Mouse (Mus musculus) neutrophil, adult 5-6 weeks (primary cell): ENCODE measurements around the gene Egf. TPM values are rescaled to one million over a fixed set of nuclear protein-coding genes. Genes with fewer than 3 reads are reported as not detected.

Experiments
- ATAC-seq: fragments of 151-379, 151-347 bp; 2 replicates; pipeline ENCODE4 v1.8.0; 2017; ENCODE audit warnings: mild to moderate bottlenecking, moderate TSS enrichment; ENCODE audit not compliant: insufficient number of reproducible peaks, poor library complexity, low FRiP score, severe bottlenecking; ENCODE audit errors: extremely low read depth
- total RNA-seq: library from RNA; stranded (forward); fragments of 200-1000 nt; gene quantifications from 2 replicates; pipeline ENCODE4 v1.2.3, GENCODE M21; 2017

Egf gene
- total RNA-seq, 1 experiment from 2014 or later, result 2.1 TPM

DNA sequence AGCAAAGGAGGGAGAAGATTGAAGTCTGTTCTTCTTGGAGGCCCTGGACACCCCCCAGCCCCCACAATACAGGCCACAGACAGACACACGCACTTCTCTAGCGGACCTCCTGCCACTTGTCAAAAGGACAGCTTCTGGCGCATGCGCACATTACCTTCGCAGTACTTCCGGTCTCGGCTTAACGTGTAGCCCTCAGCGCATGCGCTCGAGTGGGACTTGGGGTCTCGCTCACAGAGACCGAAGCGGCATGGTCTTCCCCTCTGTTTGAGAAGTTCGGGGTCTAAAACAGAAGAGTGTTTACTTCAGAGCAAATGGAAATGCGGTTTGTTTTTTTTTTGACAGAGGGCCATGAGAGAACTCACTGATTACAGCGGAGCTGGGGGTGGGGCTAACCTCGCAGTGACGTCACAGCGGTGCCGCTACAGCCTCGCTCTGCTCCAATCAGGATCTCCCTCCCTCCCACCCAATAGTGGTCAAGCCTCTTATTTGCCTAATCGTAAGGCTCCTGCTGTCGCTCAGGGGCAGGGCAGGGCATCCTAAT is 30.1 kb downstream of the Egf start:
- peak; percentile 87 for ATAC-seq

DNA sequence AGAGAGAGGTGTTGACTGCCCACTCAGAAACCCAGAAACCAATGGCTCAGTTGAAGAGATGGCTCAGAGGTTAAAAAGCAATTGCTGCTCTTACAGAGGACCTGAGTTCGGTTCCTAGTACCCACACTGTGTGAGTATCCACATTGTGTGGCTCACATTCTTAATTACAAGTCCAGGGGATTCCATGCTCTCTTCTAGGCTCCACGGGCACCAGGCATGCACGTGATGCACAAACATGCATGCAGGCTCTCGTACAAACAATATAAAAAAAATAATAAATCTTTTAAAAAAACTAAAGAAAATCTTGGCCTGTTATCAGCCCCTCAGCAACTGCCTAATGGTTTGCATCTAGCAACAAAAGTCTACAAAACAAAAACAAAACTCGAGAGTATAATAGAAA is 30.6 kb downstream of the Egf start:
- no peak for ATAC-seq

DNA sequence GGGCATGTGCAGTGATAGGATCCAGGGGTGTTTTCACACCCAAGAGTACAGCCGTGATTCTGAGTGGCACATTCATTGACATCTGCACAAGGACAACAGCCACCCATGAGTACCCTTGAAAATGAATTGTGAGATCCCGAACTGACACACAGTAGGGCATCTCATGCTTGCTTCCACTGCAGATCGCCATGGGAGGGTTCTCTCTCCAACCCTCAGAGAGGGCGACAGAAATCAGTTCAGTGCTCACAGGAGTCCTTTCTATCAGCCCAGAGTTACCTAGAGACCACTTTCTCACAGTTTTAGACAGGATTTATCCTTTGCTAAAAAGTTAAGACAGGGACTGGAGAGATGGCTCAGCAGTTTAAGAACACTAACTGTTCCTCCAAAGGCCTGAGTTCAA is 31.8 kb downstream of the Egf start:
- no peak for ATAC-seq

DNA sequence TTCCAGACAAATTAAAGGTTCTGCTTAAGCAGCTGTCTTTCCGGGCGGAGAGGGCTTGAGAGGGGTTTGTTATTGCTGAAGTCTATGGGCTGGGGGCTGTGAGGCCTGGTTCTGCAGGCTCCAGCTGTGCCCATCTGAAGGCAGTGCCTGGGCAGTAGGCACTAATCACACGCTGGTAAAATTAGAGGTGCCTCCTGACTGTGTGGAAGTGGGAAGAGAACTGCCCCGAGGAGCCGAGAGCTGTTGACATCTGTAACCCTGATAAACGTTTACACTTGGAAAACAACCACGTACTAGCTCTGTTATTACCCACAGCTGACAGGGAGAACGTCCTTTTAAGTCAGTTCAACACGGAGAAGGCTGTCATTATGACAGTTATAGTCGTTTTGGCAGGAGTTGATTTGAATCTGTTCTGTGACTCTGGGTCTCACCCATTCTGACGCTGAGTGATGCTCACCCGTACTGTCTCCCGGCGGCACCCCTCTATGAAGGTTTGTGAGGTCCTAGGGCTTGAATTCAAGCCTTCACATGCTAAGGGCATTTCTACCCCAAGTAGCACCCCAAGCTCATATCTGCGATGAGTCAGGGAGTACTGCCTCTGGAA is 40.5 kb downstream of the Egf start:
- no peak for ATAC-seq

DNA sequence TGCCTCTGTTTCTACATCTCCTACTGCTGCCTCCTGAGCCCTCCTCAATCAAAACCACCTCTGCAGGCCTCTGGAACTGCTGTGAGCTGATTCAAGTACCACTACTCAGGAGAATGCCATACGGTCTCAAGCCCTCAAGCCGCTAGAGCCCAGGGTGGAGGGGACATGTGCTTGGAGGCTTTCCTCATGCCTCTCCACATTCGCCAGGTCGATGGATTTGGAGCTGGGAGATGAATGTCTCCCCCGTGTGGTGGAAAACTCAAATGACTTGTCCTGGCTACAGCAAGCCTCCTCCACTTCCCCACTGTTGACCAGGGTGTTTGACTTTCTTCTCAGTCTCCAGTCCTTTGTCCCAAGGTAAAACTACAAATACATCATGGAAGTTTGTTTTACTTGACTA is 47.0 kb downstream of the Egf start:
- ATAC-seq, result 0 out of 2 replicates have a peak, but pooled peaks have one; percentile 39

DNA sequence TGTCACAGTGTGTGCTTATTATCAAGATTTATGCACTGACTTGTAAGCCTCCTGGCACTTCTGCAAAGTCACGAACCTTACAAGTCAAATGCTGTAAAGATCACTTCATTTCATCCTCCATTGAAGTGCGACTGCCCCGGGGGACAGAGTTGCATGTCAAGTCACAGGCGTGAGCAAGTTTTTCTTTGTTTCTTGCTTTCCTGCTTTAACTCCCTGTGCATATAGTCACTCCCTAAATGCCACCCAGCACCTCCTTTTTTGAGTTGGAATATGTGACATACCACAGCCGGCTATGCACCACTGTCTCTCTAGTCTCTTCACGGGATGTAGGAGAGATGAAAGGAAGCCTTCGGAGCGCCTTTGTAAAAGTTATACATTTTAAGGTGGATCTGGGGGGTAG is 56.2 kb downstream of the Egf start:
- no peak for ATAC-seq

DNA sequence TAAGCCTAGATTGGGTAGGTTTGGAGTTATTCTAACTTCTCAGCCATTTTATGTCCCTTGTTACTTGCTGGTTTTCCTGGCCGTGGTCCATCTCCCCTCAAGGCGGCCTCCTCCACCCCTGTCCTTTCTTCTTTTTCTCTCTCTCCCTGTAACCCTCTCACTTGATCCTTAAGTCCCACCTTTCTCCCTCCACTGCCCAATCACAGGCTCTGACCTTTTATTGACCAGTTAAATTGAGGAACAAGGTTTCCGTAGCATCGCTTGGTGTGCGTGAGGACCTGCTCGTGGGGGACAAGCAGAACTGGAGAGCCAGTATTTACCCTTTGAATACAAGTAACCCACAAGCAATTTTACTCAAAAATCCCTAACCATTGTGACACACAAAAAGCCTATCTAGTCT is 56.8 kb downstream of the Egf start:
- no peak for ATAC-seq

DNA sequence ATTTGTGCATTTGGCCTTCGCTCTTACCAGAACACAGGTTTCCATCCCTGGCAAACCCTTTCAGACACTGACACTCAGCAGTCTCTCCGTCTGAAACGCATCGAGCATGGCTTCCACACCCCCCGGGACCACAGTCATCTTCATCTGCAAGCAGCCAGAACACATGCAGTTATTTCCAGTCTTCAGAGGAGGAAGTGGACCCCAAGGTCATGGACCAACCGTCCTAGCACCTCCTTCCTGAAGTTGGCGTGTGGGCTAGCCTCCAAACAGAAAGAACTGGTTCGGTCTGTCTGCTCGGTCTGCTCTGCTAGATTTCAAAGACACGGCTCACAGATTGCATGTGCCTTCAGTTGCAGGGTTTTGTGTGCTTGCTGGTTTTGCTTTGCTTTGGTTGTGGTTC is 57.4 kb downstream of the Egf start:
- no peak for ATAC-seq

DNA sequence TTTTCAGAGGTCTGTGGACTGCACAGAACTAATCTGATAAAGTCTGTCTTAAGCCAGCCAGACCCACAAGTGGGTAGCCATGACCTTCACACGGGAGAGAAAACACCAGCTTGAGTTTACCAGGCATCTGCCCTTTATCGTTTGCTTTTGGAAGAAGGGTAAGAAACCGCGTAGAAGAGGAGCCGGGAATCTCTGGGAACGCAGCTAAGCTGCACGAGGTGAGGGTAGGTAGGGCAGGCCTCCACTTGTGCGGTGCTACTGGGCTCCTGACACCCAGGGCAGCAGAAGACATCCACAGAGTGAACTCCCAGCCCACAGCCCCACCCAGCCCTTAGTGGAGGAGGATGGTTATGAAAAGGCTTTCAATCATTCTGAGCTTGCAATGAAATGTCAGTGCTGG is 59.2 kb downstream of the Egf start:
- no peak for ATAC-seq

DNA sequence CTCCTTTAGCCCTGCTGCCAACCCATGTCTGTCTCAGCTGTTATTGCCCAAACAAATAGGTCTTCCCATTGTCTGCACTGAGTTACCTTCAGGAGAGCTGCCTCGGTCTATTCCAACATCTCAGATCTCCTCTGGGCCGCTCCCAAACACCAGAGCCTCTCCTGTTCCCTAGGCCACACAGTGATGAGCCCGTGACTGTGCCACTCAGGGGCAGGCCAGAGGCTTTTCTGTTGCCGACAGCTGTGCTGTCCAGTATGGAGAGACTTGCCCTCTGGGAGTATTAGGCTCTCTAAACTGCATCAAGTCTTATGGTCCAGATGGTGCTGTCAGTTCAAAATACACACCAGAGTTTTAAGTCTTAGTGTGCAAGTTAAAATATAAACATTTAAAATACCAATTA is 61.5 kb downstream of the Egf start:
- no peak for ATAC-seq

DNA sequence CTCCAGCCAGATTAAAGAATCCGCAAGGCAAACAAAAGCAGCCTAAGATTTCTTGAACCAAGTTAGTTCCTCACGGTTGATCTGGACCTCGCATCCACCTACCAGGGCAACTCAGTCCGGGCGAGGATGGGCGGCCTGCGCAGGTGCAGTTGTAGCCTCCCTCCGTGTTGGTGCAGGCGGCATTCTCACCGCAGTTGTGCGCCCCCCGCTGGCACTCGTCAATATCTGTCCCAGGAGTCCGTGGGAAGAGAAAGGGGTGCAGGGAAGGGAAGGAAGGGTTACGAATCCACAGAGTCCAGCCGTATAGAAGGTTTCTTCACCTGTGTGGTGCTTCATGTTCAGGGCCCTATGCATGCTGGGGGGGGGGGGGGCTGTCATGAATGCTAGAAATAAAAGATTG is 62.3 kb downstream of the Egf start:
- ATAC-seq, result no peak

DNA sequence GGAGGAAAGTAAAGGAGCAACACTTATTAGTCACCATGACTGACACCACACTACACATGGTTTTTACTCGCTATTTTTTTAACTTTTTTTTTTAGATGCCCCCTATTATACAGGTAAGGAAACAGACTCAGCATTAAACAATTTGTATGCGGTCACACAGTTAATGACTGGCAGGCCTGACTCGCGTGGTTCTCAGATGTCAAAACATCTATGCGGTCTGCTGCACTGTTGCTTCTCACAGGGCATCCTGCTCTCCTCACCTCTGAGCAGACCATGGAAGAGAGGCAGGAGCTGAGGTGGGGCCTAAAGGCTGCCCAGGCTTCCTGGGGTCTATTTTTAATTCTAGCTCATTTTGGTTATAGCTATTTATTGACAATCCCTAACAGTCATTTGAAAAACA is 67.7 kb downstream of the Egf start:
- ATAC-seq, result no peak

DNA sequence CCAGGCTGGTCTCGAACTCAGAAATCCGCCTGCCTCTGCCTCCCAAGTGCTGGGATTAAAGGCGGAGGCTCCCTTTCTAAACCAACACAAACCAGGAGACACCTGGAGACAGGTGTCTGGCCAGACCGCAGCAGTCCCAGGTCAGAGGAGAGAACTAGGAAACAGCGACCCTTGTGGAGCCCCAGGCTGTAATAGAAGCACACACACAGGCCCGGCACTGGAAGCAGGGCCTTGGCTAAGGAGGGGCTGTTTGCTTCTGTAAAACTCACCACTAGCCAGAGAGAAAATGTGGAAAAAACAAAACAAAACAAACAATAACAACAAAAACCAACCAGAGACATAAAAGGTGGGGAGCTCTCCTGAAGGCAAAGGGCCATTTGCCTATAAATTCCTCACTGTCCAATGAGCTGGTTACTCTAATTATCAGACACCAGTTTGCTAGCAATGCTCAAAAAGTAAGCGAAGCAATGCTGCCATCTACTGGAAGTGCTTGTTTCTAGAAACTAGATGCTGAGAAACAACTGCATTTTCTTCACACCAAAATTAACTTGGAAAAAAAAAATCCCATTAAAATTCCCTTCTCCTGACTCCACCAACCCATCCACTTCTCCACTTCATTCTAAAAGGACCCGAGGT is 68.3 kb downstream of the Egf start:
- ATAC-seq, result no peak

DNA sequence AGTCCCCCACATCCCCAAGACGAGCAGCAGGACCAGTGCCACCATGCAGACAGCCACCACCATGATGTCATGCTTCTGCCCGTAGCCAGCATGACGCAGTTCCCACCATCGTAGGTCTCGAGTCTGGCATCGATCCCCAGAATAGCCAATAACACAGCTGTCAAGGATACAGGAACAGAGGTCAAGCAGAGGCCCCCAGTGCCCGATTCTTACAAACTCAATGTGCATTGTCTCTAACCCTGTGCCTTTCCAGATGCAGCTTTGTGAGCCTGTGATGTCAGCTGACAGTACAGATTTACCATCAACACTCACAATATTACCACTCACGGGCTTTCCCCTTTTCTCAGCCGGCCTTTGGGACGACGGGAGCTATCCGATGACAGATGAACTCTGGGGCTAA is 68.9 kb downstream of the Egf start:
- ATAC-seq, result no peak

DNA sequence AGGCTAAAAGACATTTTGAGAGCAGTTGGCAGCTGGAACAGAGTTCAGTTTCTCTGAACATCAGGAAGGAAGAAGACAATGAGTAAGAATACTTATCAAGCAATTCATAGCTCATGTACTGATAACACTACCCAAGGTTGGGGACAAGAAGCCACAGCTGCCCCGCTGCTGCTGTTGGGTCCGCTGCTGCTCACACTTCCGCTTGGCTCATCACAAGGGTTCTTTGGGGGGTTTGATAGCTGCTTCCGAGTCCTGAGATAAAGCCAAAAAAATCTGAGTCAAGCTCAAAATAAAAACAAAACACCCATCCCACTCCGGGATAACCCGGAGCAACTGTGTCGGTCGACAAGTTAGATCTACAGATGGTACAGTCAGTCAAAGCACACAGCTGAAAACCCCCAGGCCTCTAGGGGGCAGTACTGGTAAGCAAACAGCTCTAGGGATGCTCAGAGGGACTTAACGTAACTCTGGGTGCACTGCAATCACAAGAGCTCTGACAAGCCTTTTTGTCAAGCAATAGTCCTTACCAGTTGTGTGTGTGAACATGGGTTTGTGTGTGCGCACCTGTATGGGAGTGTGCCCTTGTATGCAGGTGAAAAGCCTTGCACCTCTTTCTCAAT is 71.9 kb downstream of the Egf start:
- ATAC-seq, result no peak

DNA sequence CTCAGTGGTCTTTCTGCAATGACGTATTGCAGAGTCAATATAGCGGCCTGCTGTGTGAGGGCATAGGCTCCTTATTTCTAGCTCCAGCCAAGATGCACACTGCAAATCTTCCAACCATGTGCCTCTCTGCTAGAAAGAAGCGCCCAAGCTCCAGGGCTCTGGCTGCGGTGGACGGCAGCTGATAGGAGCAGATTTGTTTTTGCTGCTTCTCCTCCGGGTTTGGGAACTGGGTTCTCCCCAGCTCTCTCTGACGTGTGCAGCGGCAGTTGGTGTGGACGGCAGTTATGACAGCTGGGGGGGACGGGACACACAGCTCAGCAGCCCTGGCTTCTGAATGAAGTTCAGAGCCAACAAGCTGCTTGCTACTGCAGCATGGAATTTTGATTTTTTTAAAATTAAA is 72.7 kb downstream of the Egf start:
- ATAC-seq, result no peak

DNA sequence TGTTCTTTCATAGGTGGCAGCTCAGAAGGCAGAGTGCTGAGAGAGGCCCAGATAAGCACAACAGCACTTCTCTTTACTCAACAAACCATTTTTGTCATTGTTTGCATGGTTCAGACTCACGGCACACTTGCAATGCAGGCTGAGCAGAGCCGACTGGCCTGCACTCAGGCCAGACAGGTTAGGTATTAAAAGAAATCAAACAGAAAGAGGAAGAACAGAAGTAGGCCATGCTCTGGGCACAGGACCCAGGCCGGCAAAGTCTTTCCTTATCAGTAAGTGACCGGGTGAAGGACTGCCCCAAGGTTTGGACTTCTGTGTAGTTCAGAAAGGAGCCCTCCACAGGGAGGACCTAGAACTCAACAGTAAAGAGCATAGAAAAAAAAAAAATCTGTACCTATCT is 73.3 kb downstream of the Egf start:
- ATAC-seq, result no peak

DNA sequence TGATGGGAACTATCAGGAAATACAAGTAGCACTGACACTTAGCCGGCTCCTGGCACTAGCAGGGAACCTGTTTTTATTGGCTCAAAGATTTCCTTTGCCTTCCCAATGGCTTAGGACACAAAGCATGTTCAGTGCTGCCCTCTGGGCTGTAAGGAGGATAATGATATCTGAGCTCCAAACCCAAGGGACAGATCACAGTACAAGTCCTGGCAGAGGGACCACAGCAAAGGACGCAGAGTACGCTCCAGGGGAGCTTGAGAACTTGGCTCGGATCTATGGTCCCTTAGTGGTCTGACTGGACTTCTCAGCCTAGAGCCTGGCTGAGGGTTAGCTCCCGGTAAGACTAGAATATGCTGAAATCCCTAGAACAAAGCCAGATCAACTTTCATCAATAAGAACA is 74.9 kb downstream of the Egf start:
- no peak for ATAC-seq

DNA sequence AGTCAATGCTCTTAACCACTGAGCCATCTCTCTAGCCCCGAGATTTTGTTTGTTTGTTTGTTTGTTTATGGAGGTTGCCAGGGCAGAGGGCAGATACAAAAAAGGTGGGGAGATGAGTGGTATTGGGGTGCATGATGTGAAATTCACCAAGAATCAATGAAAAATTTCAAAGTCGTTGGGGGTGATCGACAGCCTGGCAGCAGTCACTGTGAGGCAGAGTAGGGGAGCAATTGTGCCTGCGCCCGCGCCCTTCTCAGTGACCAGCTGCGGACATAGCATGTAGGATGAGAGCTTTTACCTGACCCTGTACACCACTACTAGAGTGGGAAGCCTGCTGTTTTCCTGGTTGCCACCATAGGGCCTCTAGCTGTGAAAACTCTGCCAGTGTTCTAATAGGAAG is 79.2 kb downstream of the Egf start:
- ATAC-seq, result no peak

DNA sequence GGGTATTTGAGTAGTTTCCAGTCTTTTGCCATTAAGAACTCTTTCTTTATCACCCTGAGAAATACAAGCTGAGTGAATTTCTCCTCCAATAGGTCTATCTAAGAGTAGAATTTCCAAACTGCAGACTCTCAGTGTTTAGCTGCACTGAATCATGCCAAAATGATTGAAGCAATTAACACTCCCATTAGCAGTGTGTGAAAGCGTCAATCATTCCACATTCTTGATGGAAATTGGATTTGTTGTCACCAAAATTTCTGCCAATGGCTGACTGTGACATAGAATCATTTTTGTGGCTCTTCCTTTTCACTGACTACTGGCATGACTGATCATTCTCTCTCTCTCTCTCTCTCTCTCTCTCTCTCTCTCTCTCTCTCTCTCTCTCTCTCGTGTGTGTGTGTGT is 91.2 kb downstream of the Egf start:
- ATAC-seq, result no peak
